Mouse (Mus musculus) ovary, postnatal 14 days (tissue): ENCODE results near the gene Ajap1.

Source experiments
- DNase-seq: peaks from one replicate; pipeline ENCODE4 v3.0.0; 2022; ENCODE audit warnings: low spot score

Gene Ajap1

DNA sequence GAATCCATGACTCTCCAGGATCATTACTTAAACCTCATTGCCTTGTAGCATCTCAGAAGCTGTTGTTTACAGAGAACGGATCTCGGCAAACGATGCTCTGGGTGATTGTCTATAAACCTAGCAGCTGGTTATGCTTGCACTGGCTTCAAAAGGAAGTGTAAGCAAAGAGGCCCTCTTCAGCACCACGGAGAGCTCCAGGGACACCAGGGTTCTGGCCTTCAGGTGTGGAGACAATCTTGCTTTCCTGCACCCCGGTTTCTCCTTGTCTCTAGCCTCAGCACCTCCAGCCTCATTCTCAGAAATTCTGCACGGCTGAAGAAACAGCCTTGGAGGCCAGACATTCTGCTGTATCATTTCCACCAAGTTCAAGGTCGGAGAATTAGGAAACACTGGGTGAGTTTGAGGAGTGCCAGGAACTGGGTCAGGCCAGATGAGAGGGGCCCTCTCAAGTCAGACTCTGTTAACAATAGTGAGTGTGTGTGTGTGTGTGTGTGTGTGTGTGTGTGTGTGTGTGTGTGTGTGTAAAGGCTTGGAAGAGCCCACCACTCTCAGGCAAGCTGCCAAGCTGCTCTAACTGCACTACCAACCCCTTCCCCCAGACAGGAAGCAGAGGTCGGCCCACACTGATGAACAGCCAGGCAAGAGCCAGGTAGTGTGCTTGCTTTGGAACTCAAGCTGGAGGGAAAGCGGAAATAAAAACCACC lies 124.9 kb downstream of the Ajap1 start:
- peak; percentile 33 for DNase-seq

DNA sequence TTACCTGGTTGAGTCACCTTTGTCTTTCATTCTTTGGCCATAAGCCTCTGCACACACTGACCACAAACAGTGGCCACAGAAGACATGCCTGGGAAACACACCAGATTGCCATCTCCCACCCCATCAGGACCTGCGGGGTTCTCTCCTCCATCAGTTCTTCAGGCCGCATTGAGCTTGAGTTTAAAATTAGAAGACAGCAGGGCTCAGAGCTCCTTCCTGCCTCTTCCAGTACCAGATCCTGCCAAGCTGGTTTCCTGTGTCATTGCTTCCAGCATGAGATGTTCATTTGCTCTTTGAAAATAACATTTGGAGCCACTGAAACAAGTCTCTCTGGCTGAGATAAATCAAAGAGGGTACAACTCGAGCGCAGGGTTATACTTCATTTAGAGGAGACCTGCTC lies 126.4 kb downstream of the Ajap1 start:
- DNase-seq = no peak

DNA sequence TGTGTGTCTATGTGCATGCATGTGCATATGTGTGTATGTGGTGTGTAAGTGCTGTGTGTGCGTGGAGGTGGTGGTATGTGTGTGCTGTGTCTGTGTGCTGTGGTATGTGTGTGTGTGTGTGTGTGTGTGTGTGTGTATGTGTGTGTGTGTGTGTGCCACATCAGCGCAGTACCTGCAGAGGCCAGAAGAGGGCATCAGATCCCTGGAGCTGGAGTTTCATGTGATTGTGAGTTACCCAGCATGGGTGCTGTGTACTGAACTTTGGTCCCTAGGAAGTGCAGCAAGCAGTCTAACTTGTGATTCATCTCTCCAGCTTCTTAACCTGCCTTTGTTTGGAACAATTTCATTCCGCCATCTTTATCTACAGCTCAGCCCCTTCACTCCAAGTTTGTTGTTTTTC lies 137.6 kb downstream of the Ajap1 start:
- no peak for DNase-seq

DNA sequence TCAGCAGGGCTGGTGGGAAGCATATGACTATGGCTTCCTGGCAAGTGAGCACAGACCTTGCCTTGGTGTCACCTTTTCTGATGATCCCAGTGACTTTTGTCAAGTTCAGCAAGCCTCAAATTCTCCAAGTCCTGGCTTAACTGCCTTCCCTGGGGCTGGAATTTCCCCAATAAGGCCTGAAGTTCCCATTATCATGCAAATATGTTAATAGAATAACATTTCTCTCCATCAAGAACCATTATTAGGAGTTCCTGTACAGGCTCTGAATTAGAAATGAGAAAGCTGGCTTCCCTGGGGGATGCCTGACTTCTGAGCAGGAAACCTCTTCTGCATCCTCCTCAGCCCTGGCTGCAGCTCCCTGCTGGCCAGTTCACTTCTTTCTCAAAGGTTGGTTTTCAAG lies 141.7 kb downstream of the Ajap1 start:
- DNase-seq = no peak

DNA sequence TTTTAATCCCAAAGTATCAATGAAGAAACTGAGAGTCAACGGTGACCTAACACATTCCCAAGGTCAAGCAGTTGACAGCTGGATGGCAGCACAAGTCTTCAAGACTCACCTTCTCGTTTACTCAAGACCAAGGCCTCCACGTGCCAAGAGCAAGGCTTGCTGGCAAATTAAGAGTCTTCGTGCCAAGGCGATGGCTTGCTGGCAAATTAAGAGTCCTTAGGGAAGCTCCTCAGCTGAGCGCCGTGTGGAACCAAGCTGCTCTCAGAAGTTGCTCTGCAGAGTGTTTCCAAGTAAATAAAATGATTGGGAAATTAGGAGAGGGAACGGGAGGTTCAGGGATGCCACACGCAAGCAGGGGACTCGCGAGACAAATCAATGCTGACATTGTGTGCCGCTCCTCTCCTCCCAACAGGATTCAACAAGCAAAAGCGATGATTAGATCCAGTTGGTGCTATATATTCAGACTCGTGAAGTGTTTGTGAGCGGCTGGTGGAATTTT lies 147.3 kb downstream of the Ajap1 start:
- no peak for DNase-seq

DNA sequence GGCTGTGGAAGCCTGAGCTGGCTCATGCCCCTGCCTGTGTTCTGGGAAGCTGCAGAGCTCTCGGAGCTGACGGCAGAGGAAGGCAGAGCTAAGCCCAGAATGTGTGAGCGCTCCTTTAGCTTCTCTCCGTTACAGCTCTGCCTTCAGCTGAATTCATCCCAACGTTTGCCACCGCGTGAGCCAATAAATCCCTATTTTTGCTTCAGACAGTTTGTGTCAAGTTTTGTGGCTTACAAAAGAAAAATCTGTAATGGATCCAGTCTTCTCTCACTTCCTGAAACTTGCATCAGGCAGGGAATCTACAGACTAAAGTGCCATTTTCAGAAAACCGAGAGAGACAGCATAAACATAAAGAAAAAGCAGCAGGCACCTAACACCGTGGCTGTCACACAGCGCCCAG lies 154.8 kb downstream of the Ajap1 start:
- no peak for DNase-seq
